Mouse (Mus musculus) heart, embryonic 15.5 days (tissue): ENCODE measurements around the gene Lrch3. TPM values are rescaled to one million over a fixed set of nuclear protein-coding genes. Genes with fewer than 3 reads are reported as not detected.

Source experiments
- ATAC-seq: fragments of 200-750 bp; cut with Nextera tagmentation; replicated peaks from 2 replicates; pipeline ENCODE4 v1.8.0; 2017; ENCODE audit warnings: low read depth, moderate TSS enrichment; ENCODE audit not compliant: insufficient number of reproducible peaks, insufficient read depth, low FRiP score
- H3K27ac ChIP-seq: fragments of 300-500 bp; sonication (generic); 2 replicates; pipeline ENCODE4 v1.5.1; 2015; ENCODE audit warnings: mild to moderate bottlenecking, inconsistent platforms
- H3K27me3 ChIP-seq: fragments of 300-500 bp; sonication (generic); 2 replicates; pipeline ENCODE4 v1.6.1; 2015; ENCODE audit warnings: inconsistent platforms
- H3K36me3 ChIP-seq: fragments of 300-500 bp; sonication (generic); 2 replicates; pipeline ENCODE4 v1.6.1; 2015; ENCODE audit warnings: mild to moderate bottlenecking, inconsistent platforms
- H3K4me1 ChIP-seq: fragments of 300-500 bp; sonication (generic); replicated peaks from 2 replicates; pipeline ENCODE4 v1.6.1; 2015; ENCODE audit warnings: inconsistent platforms
- H3K4me2 ChIP-seq: fragments of 300-500 bp; sonication (generic); 2 replicates; pipeline ENCODE4 v1.6.1; 2015; ENCODE audit warnings: inconsistent platforms, mild to moderate bottlenecking, moderate library complexity
- H3K4me3 ChIP-seq: fragments of 300-500 bp; sonication (generic); 2 replicates; pipeline ENCODE4 v1.5.1; 2015; ENCODE audit warnings: mild to moderate bottlenecking, inconsistent platforms
- H3K9ac ChIP-seq: fragments of 300-500 bp; sonication (generic); 2 replicates; pipeline ENCODE4 v1.6.1; 2015; ENCODE audit warnings: mild to moderate bottlenecking, inconsistent platforms
- H3K9me3 ChIP-seq: fragments of 300-500 bp; sonication (generic); replicated peaks from 2 replicates; pipeline ENCODE4 v1.6.1; 2016; ENCODE audit warnings: inconsistent platforms
- WGBS: fragments of 180-500 bp; shearing (Covaris S2); methylation state at CpG from one replicate; pipeline ENCODE4 v1.1.7; 2015; ENCODE audit warnings: mixed read lengths; 5-methylcytosine and 5-hydroxymethylcytosine counted together
- polyA plus RNA-seq: library from polyadenylated mRNA; unstranded; fragments of >200 nt; fragmentation: Nextera tagmentation; extraction: Ambion mirVana; gene quantifications from 2 replicates; pipeline ENCODE4 v1.2.1, GENCODE M21; 2015

The Lrch3 gene
- polyA plus RNA-seq, 1 experiment from 2014 or later = 15.0 TPM

DNA sequence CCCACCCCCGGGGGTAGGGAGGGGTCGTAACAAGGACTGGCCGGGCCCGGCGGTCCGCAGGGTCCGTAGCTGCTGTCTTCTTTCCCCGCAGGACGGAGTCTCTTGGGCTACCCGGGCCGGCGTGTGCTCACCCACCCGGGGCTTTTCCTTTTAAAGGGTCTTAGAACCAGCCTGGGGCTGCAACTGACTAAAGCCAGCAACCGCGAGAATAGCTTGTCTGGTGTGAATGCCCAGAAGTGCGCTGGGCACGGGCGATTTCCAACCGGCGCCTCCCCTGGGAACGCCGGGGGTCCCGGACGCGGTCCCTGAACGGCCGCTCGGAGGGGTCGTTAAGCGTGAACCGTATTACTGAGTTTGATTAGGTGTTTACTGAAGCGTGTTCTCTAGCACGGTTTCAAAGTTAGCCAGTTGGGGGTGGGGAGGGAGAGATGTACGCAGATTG, 35.7 kb upstream of the Lrch3 start:
- H3K27me3 ChIP-seq = no peaks in the 10 kb centered on the region
- peak overlapping the region; percentile 96 for H3K4me3 ChIP-seq
- WGBS = 2% methylated on average over 30 of the region's 34 CpGs
- no peaks in the 10 kb centered on the region; the same call in 1 of the 2 replicates for H3K36me3 ChIP-seq
- peak overlapping the region; percentile 97 for H3K9ac ChIP-seq
- peaks cover 36% of the 10 kb centered on the region for H3K4me1 ChIP-seq
- H3K4me2 ChIP-seq = peak overlapping the region; percentile 82
- H3K27ac ChIP-seq = peak overlapping the region; percentile 89
- no peaks in the 10 kb centered on the region for H3K9me3 ChIP-seq
- ATAC-seq = peak; percentile 43

DNA sequence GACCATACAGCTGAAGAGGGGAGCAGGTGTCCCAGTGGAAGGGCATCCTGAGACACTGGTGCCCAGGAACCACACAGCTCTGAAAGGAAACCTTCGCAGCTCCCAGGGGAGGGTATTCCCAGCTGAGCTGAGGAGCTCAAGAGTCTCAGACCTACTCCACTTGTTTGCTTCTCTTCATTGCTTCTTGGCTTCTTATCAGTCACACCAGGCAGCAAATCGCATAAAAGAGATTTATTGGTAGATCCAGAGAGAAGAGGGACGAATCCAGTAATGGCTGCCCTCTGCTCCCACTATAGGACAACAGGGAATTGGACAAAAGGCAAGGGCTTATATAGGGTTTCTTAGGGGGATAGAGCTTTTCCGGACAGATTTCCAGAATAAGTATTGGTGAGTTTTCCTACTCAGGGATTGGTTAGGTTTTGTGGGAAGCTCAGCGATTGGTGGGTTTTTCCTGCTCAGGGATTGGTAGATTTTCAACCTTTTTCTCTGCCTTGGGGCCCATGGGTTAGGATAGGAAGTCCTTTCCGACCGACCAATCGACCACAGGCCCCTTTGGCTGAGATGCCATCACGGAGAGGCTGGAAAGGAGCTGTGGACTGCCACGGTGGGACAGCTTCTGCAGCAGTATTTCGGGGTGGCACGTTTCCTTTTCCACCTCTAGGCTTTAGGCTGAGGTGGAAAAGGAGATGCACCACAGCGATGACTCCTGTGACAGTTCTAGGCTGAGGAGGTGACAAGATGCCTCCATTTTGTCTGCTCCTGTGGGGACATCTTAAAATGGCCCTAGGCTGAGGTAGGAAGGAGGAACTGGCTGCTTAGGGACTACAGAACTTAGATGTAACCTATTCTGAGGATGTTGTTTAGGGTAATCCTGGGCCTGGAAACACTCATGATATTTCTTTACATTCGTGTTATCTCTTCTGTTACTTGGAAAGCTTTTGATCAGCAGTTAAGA, 34.7 kb upstream of the Lrch3 start:
- peaks cover 36% of the 10 kb centered on the region for H3K4me1 ChIP-seq
- no peaks in the 10 kb centered on the region for H3K9me3 ChIP-seq
- ATAC-seq = no peak
- peak overlapping the region; percentile 96 for H3K4me3 ChIP-seq
- no peaks in the 10 kb centered on the region; the same call in 1 of the 2 replicates for H3K36me3 ChIP-seq
- 80% methylated on average over 14 of the region's 14 CpGs for WGBS
- H3K27me3 ChIP-seq = no peaks in the 10 kb centered on the region
- peak overlapping the region; percentile 35; the same call in 1 of the 2 replicates for H3K27ac ChIP-seq
- peak overlapping the region; percentile 82 for H3K4me2 ChIP-seq
- H3K9ac ChIP-seq = peak overlapping the region; percentile 97; the same call in 1 of the 2 replicates

DNA sequence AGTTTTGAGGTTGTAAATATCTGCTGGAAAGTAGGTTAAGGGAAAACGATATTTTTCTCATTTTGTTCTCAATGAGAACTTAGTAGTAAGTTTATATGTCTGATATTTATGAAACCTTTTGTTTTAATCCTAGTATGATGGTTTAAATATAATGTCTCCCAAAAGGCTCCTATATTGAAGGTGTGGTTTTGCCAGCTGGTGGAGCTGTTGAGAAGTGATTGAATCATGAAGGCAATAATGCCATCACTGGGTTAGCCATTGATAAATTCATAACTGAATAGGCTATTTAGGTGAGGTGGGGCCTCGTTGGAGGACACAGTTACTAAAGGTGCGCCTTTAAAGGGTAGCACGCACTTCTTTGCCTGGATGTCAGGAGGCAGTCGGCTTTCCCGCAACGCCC, 32.4 kb upstream of the Lrch3 start:
- no peaks in the 10 kb centered on the region for H3K27me3 ChIP-seq
- H3K9ac ChIP-seq = no peak overlapping the region
- H3K9me3 ChIP-seq = no peaks in the 10 kb centered on the region
- no peak overlapping the region for H3K4me3 ChIP-seq
- no peak overlapping the region for H3K27ac ChIP-seq
- peaks cover 30% of the 10 kb centered on the region for H3K4me1 ChIP-seq
- 77% methylated on average over 7 of the region's 7 CpGs for WGBS
- H3K36me3 ChIP-seq = peaks cover 10% of the 10 kb centered on the region
- no peak overlapping the region for H3K4me2 ChIP-seq
- no peak for ATAC-seq

DNA sequence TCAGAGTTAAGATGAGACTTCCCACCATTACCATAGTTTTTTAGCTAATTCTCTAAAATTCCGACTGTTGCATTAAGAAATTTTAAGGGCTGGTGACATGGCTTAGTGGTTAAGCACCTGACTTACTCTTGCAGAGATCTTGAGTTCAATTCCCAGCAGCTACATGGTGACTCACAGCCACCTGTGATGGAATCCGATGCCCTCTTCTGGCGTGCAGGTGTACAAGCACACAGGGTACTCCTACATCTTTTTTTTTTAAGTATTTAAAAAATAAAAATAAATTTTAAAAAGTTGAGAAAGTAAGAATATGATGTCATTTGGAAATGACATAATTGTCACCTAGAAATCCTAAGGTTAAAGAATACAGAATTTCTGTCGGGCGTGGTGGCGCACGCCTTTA, 25.9 kb upstream of the Lrch3 start:
- Histone ChIP-seq H3K27me3 (no peaks in the 10 kb centered on the region), H3K4me3 (no peak overlapping the region), H3K4me2 (no peak overlapping the region), H3K27ac (no peak overlapping the region), H3K36me3 (peaks cover 42% of the 10 kb centered on the region), H3K4me1 (no peaks in the 10 kb centered on the region), H3K9ac (no peak overlapping the region), H3K9me3 (no peaks in the 10 kb centered on the region)
- ATAC-seq = no peak
- WGBS = 88% methylated on average over 7 of the region's 7 CpGs

DNA sequence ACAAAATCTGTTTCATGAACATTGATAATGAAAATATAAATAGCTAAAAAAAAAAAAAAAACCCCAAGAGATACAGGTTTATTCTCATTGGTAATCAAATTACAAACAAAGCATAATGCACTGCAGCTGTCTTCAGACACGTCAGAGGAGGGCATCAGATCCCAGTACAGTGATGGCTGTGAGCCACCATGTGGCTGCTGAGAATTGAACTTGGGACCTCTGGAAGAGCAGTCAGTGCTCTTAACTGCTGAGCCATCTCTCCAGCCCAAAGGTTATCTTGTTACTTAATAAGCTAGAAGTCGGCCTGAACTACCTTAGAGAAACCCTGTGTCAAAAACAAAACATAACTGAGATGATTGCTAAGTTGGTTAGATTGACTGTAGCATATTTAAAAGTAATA, 24.0 kb upstream of the Lrch3 start:
- Histone ChIP-seq H3K36me3 (peaks cover 55% of the 10 kb centered on the region), H3K9me3 (no peaks in the 10 kb centered on the region), H3K9ac (no peak overlapping the region), H3K27me3 (no peaks in the 10 kb centered on the region), H3K27ac (no peak overlapping the region), H3K4me1 (no peaks in the 10 kb centered on the region), H3K4me2 (no peak overlapping the region), H3K4me3 (no peak overlapping the region)
- ATAC-seq = no peak
- WGBS = 52% methylated on average over 2 of the region's 2 CpGs

DNA sequence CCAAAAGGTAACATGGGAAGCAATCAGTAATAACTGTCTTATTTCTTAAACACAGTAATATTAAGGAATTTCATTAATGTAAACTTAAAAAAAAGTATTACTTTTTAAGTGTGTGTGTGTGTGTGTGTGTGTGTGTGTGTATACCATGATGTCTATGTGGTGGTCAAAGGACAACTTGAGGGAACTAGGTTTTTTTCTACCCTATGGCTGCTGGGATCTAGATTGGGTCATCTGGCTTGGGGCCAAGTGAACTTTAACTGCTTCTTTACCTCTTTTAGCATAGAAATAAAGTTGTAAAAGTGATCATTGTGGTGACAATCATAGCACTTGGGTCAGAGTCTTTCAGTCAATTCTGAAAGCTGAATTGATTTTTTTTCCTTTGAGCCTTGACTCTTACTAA, 17.8 kb upstream of the Lrch3 start:
- H3K4me1 ChIP-seq = no peaks in the 10 kb centered on the region
- no peak for ATAC-seq
- no peaks in the 10 kb centered on the region for H3K27me3 ChIP-seq
- H3K36me3 ChIP-seq = peaks cover 55% of the 10 kb centered on the region
- no peak overlapping the region for H3K4me2 ChIP-seq
- H3K9me3 ChIP-seq = no peaks in the 10 kb centered on the region
- H3K4me3 ChIP-seq = no peak overlapping the region
- H3K9ac ChIP-seq = no peak overlapping the region
- H3K27ac ChIP-seq = no peak overlapping the region

DNA sequence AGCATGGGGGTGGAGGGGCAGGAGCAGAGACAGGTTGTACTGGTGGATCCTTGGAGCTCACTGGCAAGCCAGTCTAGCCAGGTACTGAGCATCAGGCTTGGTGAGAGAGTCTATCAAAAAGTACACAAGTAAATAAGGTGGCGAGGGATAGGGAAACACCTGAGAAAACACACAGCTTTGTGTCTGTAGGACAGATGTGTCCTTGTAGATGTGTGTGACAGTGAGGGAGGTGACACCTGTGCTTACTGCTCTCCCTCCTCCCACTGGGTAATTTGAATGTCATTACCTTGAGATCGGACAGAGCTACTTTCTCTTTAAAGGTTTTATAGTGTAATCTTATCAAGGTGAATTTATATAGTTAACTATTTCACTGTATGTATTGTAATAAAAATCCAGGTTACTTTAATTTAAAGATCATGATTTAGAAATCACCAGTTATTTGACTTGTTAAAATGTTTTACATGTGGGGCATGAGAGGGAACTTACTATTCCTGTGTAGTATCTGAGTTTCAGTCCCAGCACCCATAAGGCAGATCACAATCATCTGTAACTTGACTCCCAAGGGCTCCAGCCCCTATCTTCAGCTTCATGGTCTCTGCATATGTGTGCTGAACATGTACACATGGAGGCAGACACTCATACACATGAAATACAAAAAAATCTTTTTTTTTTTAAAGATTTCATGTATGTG, 12.4 kb upstream of the Lrch3 start:
- H3K9me3 ChIP-seq = no peaks in the 10 kb centered on the region
- peaks cover 38% of the 10 kb centered on the region for H3K36me3 ChIP-seq
- no peak overlapping the region for H3K27ac ChIP-seq
- H3K4me1 ChIP-seq = no peaks in the 10 kb centered on the region
- ATAC-seq = no peak
- no peak overlapping the region for H3K4me2 ChIP-seq
- WGBS = 86% methylated on average over 2 of the region's 2 CpGs
- H3K9ac ChIP-seq = no peak overlapping the region
- no peak overlapping the region for H3K4me3 ChIP-seq
- H3K27me3 ChIP-seq = no peaks in the 10 kb centered on the region

DNA sequence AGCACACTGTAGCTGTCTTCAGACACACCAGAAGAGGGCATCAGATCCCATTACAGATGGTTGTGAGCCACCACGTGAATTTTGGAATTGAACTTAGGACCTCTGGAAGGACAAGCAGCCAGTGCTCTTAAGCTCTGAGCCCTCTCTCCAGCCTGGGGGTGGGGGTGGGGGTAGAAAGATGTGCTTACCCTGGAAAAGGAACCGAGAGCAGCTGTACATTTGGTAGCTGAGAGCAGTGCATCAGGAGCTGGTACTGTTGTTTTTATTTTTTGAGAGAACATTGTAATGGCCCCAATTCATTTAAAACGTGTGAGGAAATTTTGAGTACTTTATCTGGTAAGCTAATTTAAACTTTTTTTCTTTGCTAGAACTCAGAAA, 11.9 kb upstream of the Lrch3 start:
- Histone ChIP-seq H3K27ac (no peak overlapping the region), H3K4me2 (no peak overlapping the region), H3K9me3 (no peaks in the 10 kb centered on the region), H3K4me1 (no peaks in the 10 kb centered on the region), H3K27me3 (no peaks in the 10 kb centered on the region), H3K9ac (no peak overlapping the region), H3K36me3 (peaks cover 43% of the 10 kb centered on the region), H3K4me3 (no peak overlapping the region)
- 61% methylated on average over 3 of the region's 3 CpGs for WGBS
- ATAC-seq = no peak

DNA sequence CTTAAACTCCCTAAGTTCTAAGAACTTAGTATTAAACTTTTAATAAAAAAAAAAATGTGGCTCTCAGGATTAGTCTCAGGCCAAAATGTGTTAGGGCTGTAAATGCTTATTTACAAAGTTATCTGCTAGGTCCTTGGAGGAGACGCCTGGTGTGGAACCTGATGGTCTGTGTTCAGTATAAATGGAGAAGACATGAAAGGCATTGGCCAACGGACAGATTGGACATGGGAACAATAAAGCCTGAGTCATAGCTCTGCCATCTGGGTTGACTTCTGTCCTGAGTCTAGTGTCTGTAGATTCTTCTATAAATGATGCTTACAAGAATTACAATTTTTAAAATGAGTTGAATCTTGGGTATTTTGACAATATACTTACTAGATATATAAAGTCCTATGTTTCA, 7.7 kb upstream of the Lrch3 start:
- Histone ChIP-seq H3K9ac (no peak overlapping the region), H3K4me3 (no peak overlapping the region), H3K4me2 (no peak overlapping the region), H3K27ac (no peak overlapping the region), H3K4me1 (no peaks in the 10 kb centered on the region), H3K36me3 (peaks cover 33% of the 10 kb centered on the region), H3K9me3 (no peaks in the 10 kb centered on the region), H3K27me3 (no peaks in the 10 kb centered on the region)
- WGBS = 68% methylated on average over 2 of the region's 2 CpGs
- ATAC-seq = no peak

DNA sequence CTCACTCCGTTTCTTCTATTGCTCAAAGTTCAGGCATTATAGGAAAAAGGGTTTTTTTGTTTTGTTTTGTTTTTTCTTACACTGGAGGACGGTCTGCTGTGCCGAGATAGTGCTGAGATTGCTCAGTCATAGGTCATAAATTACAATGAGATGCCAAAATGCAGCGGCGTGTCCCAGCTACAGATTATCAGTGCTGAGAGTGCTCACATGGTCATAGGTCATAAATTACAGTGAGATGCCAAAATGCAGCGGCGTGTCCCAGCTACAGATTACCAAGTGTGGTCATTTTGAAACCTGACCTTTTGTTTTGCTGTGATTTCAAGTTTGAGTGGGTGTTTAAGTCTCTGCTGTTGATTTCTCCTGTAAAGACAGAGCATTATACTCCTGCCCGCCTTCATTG, 7.2 kb upstream of the Lrch3 start:
- 78% methylated on average over 8 of the region's 8 CpGs for WGBS
- Histone ChIP-seq H3K4me2 (no peak overlapping the region), H3K36me3 (peaks cover 31% of the 10 kb centered on the region), H3K27ac (no peak overlapping the region), H3K4me3 (no peak overlapping the region), H3K4me1 (no peaks in the 10 kb centered on the region), H3K27me3 (no peaks in the 10 kb centered on the region), H3K9ac (no peak overlapping the region), H3K9me3 (no peaks in the 10 kb centered on the region)
- ATAC-seq = no peak

DNA sequence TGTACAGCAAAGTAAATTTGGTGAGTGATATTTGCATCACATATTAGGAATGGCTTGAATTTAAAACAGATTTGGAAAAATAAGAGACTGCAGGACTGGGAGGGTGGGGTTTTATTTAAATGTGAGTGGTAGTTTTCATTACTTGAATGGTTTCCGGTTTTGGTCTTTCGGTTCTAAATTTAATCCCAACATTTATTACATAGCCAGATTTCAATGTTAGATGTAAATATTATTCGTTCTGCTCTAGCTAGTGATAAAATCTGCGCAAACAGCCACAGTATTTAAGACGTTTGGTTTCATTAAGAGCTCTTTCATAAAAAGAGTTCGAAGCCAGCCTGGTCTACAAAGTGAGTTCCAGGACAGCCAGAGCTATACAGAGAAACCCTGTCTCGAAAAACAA, 688 bp upstream of the Lrch3 start:
- peaks cover 2% of the 10 kb centered on the region; the same call in 1 of the 2 replicates for H3K36me3 ChIP-seq
- peaks cover 9% of the 10 kb centered on the region; the same call in 1 of the 2 replicates for H3K4me1 ChIP-seq
- H3K4me2 ChIP-seq = peak overlapping the region; percentile 79
- H3K9ac ChIP-seq = no peak overlapping the region; the same call in 1 of the 2 replicates
- ATAC-seq = no peak
- H3K9me3 ChIP-seq = no peaks in the 10 kb centered on the region
- H3K27ac ChIP-seq = no peak overlapping the region
- H3K4me3 ChIP-seq = peak overlapping the region; percentile 86
- no peaks in the 10 kb centered on the region for H3K27me3 ChIP-seq
- 56% methylated on average over 7 of the region's 7 CpGs for WGBS
